Mouse (Mus musculus) heart, postnatal 25 days (tissue): ENCODE measurements around the gene Dcdc2b. TPM values are rescaled to one million over a fixed set of nuclear protein-coding genes. Genes with fewer than 3 reads are reported as not detected.

ENCODE experiments used
- DNase-seq: peaks from one replicate; pipeline ENCODE4 v3.0.0; 2022; ENCODE audit warnings: low spot score
- intact Hi-C: fragments of 180-260 bp; cut with DNase I; formaldehyde crosslinking; loops from one replicate; pipeline ENCODE4 v1.15.1; 2025
- total RNA-seq, 2 experiments: library from RNA; stranded (reverse); gene quantifications; 2 replicates each; pipeline ENCODE4 v1.2.3; 2021

Gene Dcdc2b
- total RNA-seq, 2 experiments from 2014 or later, result 0.61 to 1.5 TPM

DNA sequence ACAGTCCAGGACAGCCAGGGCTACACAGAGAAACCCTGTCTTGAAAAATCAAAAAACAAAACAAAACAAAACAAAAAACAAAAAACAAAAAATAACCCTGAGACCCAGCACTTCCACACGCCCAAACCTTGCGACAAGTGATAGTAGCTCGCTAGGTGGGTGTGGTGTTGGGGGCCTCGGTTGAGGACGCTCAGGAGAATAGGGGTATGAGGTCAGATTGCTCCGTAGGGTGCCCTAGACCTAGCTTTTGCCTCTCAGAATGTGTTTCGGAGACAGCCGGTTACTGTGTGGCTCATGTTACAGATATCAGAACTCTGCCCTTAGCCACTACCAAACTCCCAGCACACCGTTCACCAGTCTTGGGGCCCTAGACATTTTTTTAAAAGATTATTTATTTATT lies 28.3 kb downstream of the Dcdc2b start:
- no peak for DNase-seq
- intact Hi-C loops, result loop anchor here (1.0 kb wide), 1 partner anchor 23 kb away; no protein-coding TSS in a partner anchor

- peak; percentile 71 for DNase-seq
- intact Hi-C loops, result loop anchor here (1.0 kb wide), 1 partner anchor 23 kb away; no protein-coding TSS in a partner anchor
These were observed 29.0 kb downstream of the Dcdc2b start for GRCm38 (mm10) chr4:129584884-129585608.

DNA sequence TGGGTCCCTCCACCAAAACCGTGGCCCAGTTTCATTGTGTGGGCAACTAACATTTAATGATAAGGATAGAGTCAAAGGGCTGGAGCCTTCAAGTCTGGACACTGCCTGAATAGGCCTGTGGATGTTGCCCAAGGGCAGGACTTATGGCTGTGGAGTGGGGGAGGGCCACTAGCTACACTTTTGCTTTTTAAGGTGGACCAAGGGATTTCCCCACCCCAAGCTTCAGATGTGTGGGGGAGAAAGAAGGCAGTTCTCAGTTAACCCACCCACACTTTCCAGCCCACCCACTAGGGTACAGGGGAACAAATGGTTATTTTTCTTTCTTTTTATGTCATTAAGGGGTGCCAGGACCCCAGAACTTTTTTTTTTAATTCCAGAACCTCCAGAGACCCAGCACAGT lies 29.7 kb downstream of the Dcdc2b start:
- intact Hi-C loops, result no loop called here
- DNase-seq, result no peak

DNA sequence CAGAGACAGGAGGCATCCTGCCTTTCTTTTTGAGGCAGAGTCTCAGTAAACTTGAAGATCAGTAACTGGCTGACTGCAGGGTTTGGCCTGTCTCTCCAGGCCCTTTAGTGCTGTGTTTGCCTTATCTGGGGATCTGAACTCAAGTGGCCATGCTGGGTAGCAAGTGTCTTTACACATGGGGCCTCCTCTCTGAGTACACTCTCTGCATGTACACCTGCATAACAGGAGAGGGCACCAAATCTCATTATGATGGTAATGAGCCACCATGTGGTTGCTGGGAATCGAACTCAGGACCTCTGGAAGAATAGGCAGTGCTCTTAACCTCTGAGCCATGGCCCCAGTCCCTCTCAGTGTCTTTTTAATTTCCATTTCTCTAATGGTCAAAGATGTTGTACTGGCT lies 31.8 kb downstream of the Dcdc2b start:
- intact Hi-C loops, result no loop called here
- no peak for DNase-seq

DNA sequence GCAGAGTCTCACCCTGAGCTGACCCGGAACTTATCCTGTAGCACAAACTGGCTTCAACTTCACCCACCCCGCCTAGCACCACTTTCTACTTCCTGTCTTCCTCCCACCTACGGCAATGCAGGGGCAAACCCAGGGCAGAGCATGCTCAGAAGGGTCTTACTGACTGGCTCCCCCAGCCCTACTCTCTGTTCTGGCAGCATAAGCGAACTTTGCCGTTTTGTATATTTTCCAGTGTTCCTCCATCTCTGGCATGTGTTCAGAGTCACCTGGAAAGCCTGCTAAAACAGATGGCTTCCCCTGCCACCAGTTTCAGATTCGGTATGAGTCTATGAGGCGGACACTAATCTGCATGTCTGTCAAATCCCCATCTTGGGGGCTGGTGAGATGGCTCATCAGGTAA lies 33.7 kb downstream of the Dcdc2b start:
- DNase-seq, result no peak
- intact Hi-C loops, result no loop called here

DNA sequence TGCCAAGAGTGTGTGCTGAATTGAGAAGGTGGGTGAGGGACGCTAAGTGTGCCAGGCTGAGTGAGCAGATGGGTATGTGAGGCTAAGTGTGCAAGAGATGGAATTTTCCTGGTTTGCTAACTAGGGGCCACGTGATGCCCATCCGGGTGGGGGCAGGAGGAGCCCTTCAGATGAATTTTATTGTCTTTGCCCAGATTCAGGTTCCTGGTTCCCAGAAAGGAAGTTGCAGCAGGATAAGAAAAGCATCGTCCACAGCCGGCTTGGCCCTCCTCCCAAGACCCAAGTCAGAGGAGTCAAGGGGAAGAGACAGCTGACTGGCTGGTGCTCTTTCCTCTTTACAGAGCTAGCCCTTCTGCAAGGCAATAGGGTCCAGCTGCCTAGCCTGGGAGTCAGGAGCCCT lies 35.6 kb downstream of the Dcdc2b start, which contains the start of gene Fam167b:
Fam167b (minus strand) TSS at position 84 of the 400 bp plus-strand sequence.
- DNase-seq, result no peak
- intact Hi-C loops, result no loop called here

DNA sequence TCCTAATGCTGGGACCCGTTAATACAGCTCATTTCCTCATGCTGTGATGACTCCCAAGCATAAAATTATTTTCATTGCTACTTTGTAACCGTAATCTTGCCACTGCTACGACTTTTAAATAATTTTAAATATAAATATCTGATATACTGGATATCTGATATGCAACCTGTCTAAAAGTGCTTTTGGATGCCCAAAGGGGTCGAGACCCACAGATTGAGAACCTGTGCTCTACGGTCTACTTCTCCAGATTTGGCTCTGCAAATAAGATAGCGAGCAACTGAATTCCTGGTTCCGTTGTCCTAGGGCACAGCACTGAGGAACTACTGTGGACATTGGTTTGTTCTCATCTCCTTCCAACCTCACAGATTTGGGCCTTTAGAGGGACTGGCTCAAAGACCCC lies 36.4 kb downstream of the Dcdc2b start:
- intact Hi-C loops, result no loop called here
- DNase-seq, result no peak

- DNase-seq, result peak; percentile 47
- intact Hi-C loops, result no loop called here
These were observed 37.1 kb downstream of the Dcdc2b start for GRCm38 (mm10) chr4:129576863-129577491.

DNA sequence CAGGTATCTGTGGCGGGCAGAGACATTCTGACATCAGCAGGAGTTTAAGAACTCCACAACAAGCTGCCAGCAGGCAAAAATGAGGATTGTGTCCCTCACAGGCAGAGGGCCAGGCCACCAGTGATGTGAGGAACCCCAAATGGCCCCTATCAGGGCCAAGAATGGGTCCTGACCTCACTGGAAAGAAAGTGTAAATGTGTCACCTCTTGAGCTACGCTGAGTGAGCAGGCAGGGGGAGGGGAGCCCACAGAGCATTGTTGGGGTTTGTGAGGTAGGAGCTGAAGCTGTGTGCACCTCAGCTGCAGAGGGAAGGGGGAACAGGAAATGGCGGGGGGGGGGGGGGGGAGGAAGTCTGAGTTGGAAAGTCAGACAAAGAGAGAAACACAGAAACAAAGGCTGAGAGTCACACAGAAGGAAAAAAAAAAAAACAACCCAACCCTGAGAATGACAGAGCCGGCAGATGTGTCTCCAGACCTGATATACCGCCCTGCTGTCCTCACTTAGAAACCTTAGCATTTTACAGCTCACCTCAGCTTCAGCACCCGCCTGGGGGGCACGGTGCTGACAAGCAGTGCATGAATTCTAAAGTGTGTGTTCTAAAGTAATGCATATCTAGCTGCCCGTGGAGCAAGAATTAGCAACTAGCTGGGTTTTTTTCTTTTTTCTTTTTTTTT lies 38.7 kb downstream of the Dcdc2b start:
- no peak for DNase-seq
- intact Hi-C loops, result no loop called here

DNA sequence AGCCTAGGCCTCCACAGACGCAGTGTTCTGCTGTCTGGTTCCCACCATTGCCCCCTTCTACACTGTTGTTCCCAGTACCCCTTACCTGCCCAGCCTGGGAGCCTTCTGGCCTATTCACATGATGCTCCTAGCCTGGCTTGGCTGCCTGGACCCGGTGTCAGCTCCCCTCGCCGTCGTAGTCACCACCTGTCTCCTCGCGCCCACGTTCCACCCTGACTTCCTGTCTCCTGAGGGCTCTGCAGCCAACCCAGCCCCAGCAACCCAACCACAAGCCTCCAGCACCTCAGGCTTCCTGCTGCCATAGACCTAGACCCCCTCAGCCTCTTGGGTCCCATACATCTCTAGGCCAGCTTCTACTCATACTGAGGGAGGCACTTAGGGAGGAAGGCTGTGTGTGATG lies 40.6 kb downstream of the Dcdc2b start, which contains the start of gene Lck:
Lck (minus strand) TSS at position 212 of the 400 bp plus-strand sequence.
- DNase-seq, result no peak
- intact Hi-C loops, result no loop called here

- no peak for DNase-seq
- intact Hi-C loops, result no loop called here
These were observed 41.0 kb downstream of the Dcdc2b start for GRCm38 (mm10) chr4:129573093-129573370.

GRCm38 (mm10) chr4:129572236-129573092 lies 41.6 kb downstream of the Dcdc2b start:
- DNase-seq, result no peak
- intact Hi-C loops, result no loop called here

DNA sequence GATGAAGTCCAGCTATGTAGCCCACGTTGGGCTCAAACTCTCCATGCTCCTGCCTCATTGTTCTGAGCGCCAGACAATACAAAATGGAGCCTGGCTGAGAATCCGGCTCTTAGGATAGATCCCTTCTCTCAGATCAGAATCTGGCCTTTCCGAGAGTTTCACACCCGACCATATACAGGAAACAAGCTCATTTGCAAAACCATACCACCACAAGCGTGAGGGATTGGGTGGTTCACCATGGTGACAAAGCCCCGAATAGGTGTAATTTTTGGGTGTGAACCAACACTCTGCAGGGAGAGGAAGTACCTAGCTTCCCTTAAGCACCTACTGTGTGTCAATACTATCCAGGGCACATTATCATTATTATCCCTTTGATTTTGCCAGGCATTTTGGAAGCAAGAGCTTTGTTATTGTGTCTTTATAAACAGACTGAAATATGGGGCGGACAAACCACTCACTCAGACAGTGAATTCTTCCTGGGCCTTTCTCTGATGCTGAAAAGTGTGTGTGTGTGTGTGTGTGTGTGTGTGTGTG lies 42.4 kb downstream of the Dcdc2b start:
- intact Hi-C loops, result no loop called here
- DNase-seq, result no peak

DNA sequence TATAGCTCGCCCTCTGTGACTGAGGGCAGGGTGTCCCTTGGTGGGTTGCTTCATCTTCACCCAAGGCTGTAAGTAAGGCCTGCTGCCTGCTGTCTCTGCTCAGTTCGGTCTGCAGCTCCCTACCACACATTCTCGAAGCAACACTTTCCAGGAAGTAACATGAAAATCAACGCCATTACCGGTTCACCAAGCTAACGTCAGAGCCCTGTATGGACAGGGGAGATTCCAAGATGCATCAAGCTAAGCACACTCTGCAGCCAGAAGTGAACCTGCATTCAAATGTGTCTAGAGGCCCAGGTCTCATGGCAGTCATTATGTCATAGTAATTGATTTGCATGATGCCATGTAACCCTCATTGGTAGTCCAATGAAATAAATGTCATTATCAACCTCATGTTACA lies 44.0 kb downstream of the Dcdc2b start:
- DNase-seq, result no peak
- intact Hi-C loops, result no loop called here

DNA sequence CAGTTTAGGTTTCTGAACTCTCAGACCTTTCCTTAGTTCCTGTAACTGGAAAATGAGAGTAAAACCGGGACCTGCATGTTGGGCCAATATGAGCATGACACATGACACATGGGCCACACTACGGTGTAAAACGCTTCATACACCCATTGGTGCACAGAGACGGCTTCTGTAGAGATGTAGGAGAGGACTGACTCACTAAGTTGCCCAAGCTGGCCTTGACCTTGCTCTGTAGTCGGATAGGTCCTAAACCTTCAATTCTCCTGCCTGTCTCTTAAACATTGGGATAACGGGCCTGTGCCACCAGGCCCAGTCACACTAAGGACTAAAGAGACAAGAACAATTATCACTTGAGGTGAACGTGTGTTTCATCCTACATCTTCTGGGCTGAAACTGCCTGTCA lies 45.7 kb downstream of the Dcdc2b start:
- no peak for DNase-seq
- intact Hi-C loops, result no loop called here

- intact Hi-C loops, result no loop called here
- no peak for DNase-seq
These were observed 48.9 kb downstream of the Dcdc2b start for GRCm38 (mm10) chr4:129565139-129565538.

DNA sequence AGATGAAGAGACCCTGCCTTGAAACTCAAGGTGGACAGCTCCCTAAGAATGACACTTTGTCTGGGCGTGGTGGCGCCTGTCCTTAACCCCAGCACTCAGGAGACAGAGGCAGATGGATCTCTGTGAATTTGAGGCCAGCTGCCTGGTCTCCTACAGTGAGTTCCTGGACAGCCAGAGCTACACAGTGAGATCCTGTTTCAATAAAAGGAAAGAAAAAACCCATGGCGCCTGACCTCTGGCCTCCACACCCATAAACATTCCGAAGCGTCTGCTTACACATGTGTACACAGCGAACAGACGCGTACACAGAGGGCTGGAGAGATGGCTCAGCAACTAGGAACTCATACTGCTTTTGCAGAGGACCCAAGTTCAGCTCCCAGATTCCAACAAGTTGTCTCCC lies 50.3 kb downstream of the Dcdc2b start:
- intact Hi-C loops, result no loop called here

GRCm38 (mm10) chr4:129561184-129561583 lies 52.9 kb downstream of the Dcdc2b start:
- intact Hi-C loops, result no loop called here
- no peak for DNase-seq

More for the DNA sequence above, 50.3 kb downstream of the Dcdc2b start:
- DNase-seq, result no peak
